Mouse (Mus musculus) R1 (cell line): ENCODE measurements around the gene Neu2.
"Not testable (repeated sequence)": the region's sequence is repeated elsewhere in the genome, so short reads cannot be mapped to it uniquely, and the experiment has no call there.

Experiments used
- DNase-seq: peaks from one replicate; pipeline ENCODE4 v3.0.0-alpha.2; 2018; ENCODE audit warnings: low read depth, low spot score

Neu2 gene

GRCm38 (mm10) chr1:87509561-87510165, at the start of gene Neu2:
Gene Neu2, plus strand, starts transcription at chr1:87509889.
- peak; percentile 11 for DNase-seq

GRCm38 (mm10) chr1:87467469-87467868, 42.2 kb upstream of the Neu2 start:
- DNase-seq: no peak

DNA sequence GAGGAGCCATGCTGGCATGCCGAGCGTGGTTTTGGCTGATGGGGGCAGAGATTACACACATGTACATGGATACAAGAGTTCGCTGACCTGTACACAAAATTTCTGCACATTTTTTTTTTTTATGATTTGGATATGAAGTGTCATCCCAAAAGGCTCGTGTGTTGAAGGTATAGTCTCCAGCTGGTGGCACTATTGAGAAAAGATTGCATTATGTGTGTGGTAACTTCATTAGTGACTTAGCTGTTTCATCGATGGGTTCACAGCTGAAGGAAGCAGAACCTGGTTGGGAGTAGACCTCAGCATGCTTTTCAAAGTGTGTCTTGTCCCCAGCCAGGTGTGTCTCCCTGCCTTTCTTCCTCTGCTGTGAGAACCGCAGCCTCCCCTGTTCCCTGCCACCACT, 41.4 kb upstream of the Neu2 start:
- no peak for DNase-seq

- DNase-seq: not testable (repeated sequence)
Measured at GRCm38 (mm10) chr1:87469971-87470370, 39.7 kb upstream of the Neu2 start, which contains the start of gene Snorc. Gene Snorc, plus strand, starts transcription at chr1:87470271.

- no peak for DNase-seq
Measured at GRCm38 (mm10) chr1:87471914-87472313, 37.8 kb upstream of the Neu2 start.

DNA sequence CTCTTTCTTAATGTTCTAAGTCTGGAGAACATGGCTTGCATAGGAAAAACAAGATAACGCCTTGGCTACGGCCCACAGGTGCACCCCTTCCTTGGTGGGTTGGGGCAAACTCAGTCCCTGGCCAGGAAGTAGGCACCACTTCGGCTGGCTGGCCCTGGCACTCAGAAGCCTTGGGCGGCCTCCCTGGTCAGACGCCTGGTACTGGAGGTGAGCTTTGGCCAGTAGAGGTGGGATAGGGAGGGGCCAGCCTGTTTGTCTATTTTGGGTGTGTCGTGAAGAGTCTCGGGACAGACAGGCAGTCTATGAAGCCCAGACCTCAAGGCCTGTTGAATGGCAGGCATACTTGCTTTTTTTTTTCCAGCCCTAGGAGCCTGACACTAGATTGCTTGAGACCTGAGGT, 37.1 kb upstream of the Neu2 start:
- no peak for DNase-seq

GRCm38 (mm10) chr1:87475076-87475895, 34.4 kb upstream of the Neu2 start:
- peak; percentile 19 for DNase-seq

GRCm38 (mm10) chr1:87482546-87482945, 27.1 kb upstream of the Neu2 start:
- no peak for DNase-seq

- DNase-seq: no peak
Measured at GRCm38 (mm10) chr1:87486386-87486785, 23.3 kb upstream of the Neu2 start.

GRCm38 (mm10) chr1:87492285-87492684, 17.4 kb upstream of the Neu2 start:
- no peak for DNase-seq

- DNase-seq: no peak
Measured at GRCm38 (mm10) chr1:87493542-87493941, 16.1 kb upstream of the Neu2 start.

GRCm38 (mm10) chr1:87505524-87505923, 4.2 kb upstream of the Neu2 start:
- DNase-seq: no peak

GRCm38 (mm10) chr1:87507857-87508256, 1.8 kb upstream of the Neu2 start:
- DNase-seq: no peak

DNA sequence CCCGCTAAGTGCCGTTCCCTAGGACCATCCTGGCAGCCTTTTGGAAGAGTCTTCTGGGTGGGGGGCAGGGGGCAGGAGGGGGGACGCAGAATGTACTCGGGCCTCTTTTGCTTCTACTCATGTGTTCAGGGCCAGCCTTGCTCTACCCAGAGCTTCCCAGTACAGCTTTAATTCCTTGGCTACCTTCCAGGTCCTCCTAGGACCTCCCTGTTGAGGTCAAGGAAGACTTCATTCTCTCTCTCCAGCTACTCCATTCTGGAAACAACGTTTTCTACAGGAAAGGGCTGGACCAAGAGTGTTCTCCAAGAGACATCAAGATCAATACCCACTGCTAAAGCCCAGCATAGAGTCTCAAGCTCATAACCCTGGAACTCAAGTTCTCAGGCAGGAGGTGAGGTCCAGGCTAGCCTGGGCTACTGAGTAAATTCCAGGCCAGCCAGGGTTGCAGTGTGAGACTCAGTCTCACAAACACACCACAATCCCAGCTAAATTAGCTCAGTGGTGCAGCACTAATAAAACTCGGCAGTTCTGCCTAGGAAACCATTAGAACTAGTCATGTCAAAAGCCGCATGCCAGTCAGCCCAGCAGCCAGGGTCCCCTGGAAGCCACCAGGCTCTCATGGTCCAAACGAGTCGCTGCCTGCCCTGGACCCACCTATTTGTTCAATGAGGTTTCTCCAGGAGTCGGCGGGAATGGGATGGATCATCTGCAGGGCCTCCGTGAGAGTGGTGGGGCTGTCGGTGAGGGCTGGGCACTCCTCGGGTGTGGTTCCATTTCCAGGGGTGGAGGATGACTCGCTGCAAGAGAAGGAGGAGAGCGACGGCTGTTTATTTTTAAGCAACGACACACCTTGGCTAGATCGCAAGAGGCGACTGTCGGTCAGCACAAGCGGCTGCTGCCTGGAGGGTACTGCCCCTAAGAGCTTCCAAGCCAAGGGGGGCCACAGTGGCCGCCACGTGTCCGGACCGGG, 813 bp upstream of the Neu2 start:
- peak; percentile 17 for DNase-seq

DNA sequence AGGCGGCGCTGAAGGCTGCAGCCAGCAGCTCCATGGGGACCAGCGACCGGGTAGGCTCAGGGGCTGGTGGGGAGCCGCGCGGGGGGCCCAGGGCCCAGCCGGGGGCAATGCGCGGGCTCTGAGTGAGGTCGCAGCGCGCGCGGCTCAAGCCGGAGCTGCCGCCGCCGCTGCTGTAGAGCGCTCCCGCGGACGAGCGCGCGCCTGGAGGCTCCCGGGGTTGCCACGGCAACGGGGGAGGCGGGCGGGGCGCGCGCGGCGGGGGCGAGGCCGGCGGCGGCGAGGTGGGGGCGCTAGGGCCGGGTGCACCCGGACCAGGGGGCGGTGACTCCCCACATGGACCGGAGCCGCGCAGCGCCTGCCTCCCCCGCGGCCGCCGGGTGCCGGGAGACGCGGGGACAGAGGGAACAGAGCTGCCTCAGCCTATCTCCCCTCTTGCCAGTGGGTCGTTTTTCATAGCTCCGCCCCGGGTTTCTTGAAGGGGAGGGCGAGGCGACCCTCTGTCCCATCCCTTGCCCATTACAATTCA, 540 bp downstream of the Neu2 start:
- peak; percentile 53 for DNase-seq

- peak; percentile 16 for DNase-seq
Measured at GRCm38 (mm10) chr1:87510845-87511244, 1.2 kb downstream of the Neu2 start.

DNA sequence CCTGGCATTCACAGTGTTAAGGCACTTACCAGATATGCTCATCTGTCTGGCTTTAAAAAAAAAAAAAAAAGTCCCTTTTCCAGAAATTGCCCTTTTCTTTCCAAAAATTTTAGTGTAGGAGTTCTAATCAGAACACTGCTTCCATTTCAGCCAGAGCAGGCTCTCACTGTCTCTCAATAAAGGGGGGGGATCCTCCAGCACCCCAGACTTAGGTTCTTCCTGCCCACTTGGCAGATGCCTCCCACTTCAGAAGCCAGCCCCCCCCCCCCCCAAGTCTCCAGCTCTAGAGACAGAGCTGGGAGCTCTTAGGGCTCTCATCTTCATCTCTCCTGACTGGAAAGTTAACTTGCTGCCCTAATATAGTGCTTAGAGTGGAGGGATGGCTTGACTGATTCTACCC, 10.8 kb downstream of the Neu2 start:
- DNase-seq: no peak

DNA sequence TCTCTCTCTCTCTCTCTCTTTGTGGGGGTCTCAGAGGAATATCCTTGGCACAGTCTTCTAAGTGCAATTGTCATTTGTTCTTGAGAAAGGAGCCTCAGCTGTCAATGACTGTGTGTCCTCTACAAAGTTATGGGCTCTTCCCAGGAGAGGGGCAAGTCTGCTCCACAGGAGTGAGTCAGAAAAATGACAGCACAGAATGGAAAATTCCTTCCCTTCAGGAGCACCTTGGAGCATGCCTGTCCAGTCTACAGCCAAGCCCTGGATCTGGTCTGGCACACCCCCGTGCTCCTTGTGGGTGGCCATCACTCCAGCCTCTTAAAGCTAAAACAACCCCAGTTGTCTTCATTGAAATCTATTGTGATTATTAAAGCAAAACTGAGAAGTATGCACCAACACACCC, 11.8 kb downstream of the Neu2 start:
- DNase-seq: no peak

- peak; percentile 47 for DNase-seq
Measured at GRCm38 (mm10) chr1:87525041-87525440, 15.4 kb downstream of the Neu2 start.

DNA sequence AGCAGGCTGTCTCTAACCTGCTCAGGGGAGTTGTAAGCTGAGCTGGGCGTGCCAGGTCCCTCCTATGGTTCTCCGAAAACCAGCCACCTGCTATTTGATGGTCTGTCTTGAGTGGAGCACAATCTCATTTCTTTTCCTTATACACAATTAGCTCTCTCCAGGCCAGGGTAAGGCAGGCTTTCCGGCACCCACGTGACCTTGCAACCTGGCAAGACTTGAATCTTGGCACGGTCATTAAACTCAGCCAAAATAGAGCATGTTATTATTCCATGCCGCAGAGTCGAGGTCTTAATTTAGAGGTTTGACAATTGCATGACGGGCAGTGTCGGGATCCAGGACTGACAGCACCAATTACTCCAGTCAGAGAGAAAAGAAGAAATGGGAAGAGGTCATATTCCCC, 17.5 kb downstream of the Neu2 start:
- DNase-seq: no peak

- no peak for DNase-seq
Measured at GRCm38 (mm10) chr1:87532346-87532745, 22.7 kb downstream of the Neu2 start.

- no peak for DNase-seq
Measured at GRCm38 (mm10) chr1:87534118-87534517, 24.4 kb downstream of the Neu2 start.
